Mouse (Mus musculus) hindbrain, embryonic 12.5 days (tissue): ENCODE measurements around the gene Specc1. TPM values are rescaled to one million over a fixed set of nuclear protein-coding genes. Genes with fewer than 3 reads are reported as not detected.
A peak's percentile ranks its signal among the peaks of the same experiment; 100 is the strongest.

Experiments
- ATAC-seq: fragments of 200-750 bp; cut with Nextera tagmentation; 2 replicates; pipeline ENCODE4 v1.8.0; 2017; ENCODE audit warnings: moderate TSS enrichment; ENCODE audit not compliant: low FRiP score
- H3K27ac ChIP-seq: fragments of 300-500 bp; sonication (generic); 2 replicates; pipeline ENCODE4 v1.5.1; 2016; ENCODE audit warnings: mild to moderate bottlenecking
- H3K27me3 ChIP-seq: fragments of 300-500 bp; sonication (generic); 2 replicates; pipeline ENCODE4 v1.6.1; 2016; ENCODE audit warnings: mild to moderate bottlenecking
- H3K36me3 ChIP-seq: fragments of 300-500 bp; sonication (generic); 2 replicates; pipeline ENCODE4 v1.6.1; 2016; ENCODE audit warnings: mild to moderate bottlenecking
- H3K4me1 ChIP-seq: fragments of 300-500 bp; sonication (generic); 2 replicates; pipeline ENCODE4 v1.6.1; 2016
- H3K4me2 ChIP-seq: fragments of 300-500 bp; sonication (generic); replicated peaks from 2 replicates; pipeline ENCODE4 v1.6.1; 2016; ENCODE audit warnings: mild to moderate bottlenecking
- H3K4me3 ChIP-seq: fragments of 300-500 bp; sonication (generic); 2 replicates; pipeline ENCODE4 v1.5.1; 2016; ENCODE audit warnings: mild to moderate bottlenecking
- H3K9ac ChIP-seq: fragments of 300-500 bp; sonication (generic); 2 replicates; pipeline ENCODE4 v1.6.1; 2016; ENCODE audit warnings: mild to moderate bottlenecking, moderate library complexity
- H3K9me3 ChIP-seq: fragments of 300-500 bp; sonication (generic); replicated peaks from 2 replicates; pipeline ENCODE4 v1.6.1; 2016; ENCODE audit warnings: mild to moderate bottlenecking
- WGBS: fragments of 180-500 bp; shearing (Covaris S2); methylation state at CpG from one replicate; pipeline ENCODE4 v1.1.7; 2016; 5-methylcytosine and 5-hydroxymethylcytosine counted together
- polyA plus RNA-seq: library from polyadenylated mRNA; unstranded; fragments of >200 nt; fragmentation: Nextera tagmentation; extraction: Ambion mirVana; gene quantifications from 2 replicates; pipeline ENCODE4 v1.2.1, GENCODE M21; 2016

The Specc1 gene
- polyA plus RNA-seq, 1 experiment from 2014 or later = 15.7 TPM

- ATAC-seq = no peak
- WGBS = 92% methylated on average over 10 of the region's 10 CpGs
- no peaks in the 10 kb centered on the region for H3K27me3 ChIP-seq
Observed at GRCm38 (mm10) chr11:62177395-62178113, 221.0 kb downstream of the Specc1 start.

DNA sequence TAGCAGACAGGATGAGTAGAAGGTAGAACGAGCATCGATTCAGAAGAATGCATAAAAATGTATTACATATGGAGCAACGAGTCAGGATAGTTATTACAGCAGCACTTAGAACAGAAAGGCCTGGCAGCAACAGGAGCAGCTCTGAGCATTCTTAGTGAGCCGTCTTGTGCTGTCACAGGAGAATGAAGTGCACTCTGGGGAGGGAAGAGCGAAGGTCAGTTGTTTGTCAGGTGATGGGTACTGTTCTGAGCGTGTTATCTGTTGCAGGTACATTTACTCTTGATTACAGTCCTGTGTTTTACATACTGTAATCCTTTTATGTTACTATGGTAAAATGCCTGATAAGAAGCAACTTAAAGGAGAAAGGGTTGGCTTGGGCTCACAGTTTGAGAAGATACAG lies 224.2 kb downstream of the Specc1 start:
- Histone ChIP-seq H3K4me3 (no peak overlapping the region), H3K36me3 (peaks cover 6% of the 10 kb centered on the region), H3K9ac (no peak overlapping the region), H3K4me2 (no peak overlapping the region), H3K4me1 (no peaks in the 10 kb centered on the region), H3K27me3 (no peaks in the 10 kb centered on the region), H3K9me3 (peaks cover 4% of the 10 kb centered on the region; the same call in 1 of the 2 replicates), H3K27ac (no peak overlapping the region)
- no peak for ATAC-seq
- 94% methylated on average over 6 of the region's 6 CpGs for WGBS

More at GRCm38 (mm10) chr11:62177395-62178113, 221.0 kb downstream of the Specc1 start:
- Histone ChIP-seq H3K27ac (no peak overlapping the region), H3K36me3 (peaks cover 6% of the 10 kb centered on the region), H3K4me1 (no peaks in the 10 kb centered on the region), H3K4me2 (no peak overlapping the region), H3K9me3 (peaks cover 4% of the 10 kb centered on the region; the same call in 1 of the 2 replicates), H3K4me3 (no peak overlapping the region), H3K9ac (no peak overlapping the region)

- H3K4me3 ChIP-seq = no peak overlapping the region
- no peak overlapping the region for H3K4me2 ChIP-seq
- no peak for ATAC-seq
- H3K4me1 ChIP-seq = no peaks in the 10 kb centered on the region
- H3K9me3 ChIP-seq = peaks cover 4% of the 10 kb centered on the region; the same call in 1 of the 2 replicates
- peaks cover 13% of the 10 kb centered on the region for H3K36me3 ChIP-seq
- H3K27me3 ChIP-seq = no peaks in the 10 kb centered on the region
- no peak overlapping the region for H3K9ac ChIP-seq
- no peak overlapping the region for H3K27ac ChIP-seq
- WGBS = 95% methylated on average over 4 of the region's 4 CpGs
Observed at GRCm38 (mm10) chr11:62184900-62185299, 228.3 kb downstream of the Specc1 start.

DNA sequence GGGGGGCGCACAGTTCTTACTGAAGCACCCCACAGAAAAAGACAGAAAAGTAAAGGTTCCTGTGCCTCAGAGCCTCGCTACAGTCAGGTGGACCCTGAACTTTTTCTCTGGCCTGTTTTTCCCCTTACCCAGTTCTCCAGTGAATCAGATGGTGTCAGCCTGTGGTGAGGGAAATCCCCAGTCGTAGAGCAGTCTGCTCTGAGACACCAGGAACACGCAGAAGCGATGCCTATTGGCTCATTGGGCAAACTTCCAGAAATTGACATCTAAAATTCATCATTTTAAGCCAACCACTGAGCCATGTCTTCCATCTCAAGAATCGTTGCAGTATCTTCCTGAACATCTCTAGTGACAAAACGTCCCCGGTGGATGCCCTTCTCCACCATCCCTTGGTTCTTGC lies 230.5 kb downstream of the Specc1 start:
- WGBS = 93% methylated on average over 8 of the region's 8 CpGs
- no peak overlapping the region for H3K4me3 ChIP-seq
- H3K9ac ChIP-seq = no peak overlapping the region
- H3K36me3 ChIP-seq = 0 out of 2 replicates have a peak, but pooled peaks cover 7% of the 10 kb centered on the region
- no peak for ATAC-seq
- H3K9me3 ChIP-seq = no peaks in the 10 kb centered on the region
- H3K4me1 ChIP-seq = no peaks in the 10 kb centered on the region
- no peak overlapping the region for H3K4me2 ChIP-seq
- H3K27ac ChIP-seq = no peak overlapping the region
- H3K27me3 ChIP-seq = no peaks in the 10 kb centered on the region

DNA sequence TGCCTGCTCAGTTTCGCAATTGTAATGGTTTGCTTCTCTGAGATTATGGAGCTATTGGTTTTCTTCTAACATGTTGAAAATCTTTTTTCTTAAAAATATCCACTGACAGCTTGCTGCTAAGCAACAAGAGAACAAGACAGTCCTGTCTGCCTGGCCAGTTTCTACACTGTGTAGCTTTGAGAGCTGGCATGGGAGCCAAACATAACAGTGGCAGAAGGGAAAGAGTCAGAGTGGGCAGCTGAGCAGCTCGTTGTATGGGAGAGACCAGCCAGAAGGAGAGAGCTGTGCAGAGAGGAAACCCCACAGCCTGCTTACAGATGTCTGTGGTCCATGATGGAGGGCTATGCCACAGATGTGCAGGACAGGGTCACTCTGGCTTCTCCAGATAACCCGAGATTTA lies 235.5 kb downstream of the Specc1 start:
- Histone ChIP-seq H3K36me3 (0 out of 2 replicates have a peak, but pooled peaks cover 6% of the 10 kb centered on the region), H3K27me3 (no peaks in the 10 kb centered on the region), H3K4me1 (no peaks in the 10 kb centered on the region), H3K27ac (no peak overlapping the region), H3K4me2 (no peak overlapping the region), H3K9me3 (no peaks in the 10 kb centered on the region), H3K9ac (no peak overlapping the region), H3K4me3 (no peak overlapping the region)
- 83% methylated on average over 3 of the region's 3 CpGs for WGBS
- ATAC-seq = no peak

DNA sequence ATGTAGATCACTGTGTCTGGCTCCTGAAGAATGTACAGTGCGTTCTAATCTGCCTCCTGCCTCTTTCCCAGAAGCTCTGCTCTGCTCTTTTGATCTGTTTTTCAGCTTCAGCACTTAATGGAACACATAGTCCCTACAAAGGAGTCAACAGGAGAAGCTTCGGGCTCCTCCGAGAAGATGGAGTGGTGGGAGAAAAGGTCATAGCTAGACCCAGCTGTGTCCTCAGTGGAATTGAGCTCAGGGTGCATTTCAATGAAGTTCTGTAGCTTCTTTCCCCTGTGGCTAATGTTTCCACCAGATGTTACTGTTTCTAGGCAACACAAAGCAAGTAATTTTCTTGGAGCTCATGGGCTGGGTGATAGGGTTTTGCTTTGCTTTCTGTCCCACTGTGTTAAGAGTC lies 236.6 kb downstream of the Specc1 start:
- no peak for ATAC-seq
- no peaks in the 10 kb centered on the region for H3K4me1 ChIP-seq

DNA sequence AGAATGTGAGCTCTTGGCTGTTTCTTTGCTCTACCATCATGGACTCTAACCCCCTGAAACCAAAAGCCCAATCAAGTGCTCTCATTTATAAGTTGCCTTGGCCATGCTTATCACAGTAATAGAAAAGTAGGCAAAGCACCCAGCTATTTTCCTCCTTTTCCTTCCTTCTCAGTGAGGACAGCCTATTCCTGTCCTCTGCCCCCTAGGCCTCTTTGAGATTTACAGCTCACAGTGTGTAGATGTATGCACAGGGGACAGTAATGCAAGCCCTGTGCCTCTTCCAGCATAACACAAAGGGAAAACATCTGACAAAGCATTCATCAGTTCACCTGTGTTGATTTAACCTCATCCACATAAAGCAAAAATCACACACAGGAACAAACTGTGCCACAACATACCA lies 237.7 kb downstream of the Specc1 start:
- Histone ChIP-seq H3K9ac (no peak overlapping the region), H3K27me3 (no peaks in the 10 kb centered on the region), H3K4me2 (no peak overlapping the region), H3K4me3 (no peak overlapping the region), H3K4me1 (no peaks in the 10 kb centered on the region), H3K27ac (no peak overlapping the region), H3K36me3 (no peaks in the 10 kb centered on the region), H3K9me3 (no peaks in the 10 kb centered on the region)
- ATAC-seq = no peak

More for the DNA sequence above, 236.6 kb downstream of the Specc1 start:
- Histone ChIP-seq H3K4me2 (no peak overlapping the region), H3K9ac (no peak overlapping the region), H3K4me3 (no peak overlapping the region), H3K9me3 (no peaks in the 10 kb centered on the region), H3K27me3 (no peaks in the 10 kb centered on the region), H3K36me3 (no peaks in the 10 kb centered on the region), H3K27ac (no peak overlapping the region)
- 75% methylated on average over 3 of the region's 3 CpGs for WGBS

- Histone ChIP-seq H3K27ac (no peak overlapping the region), H3K4me1 (no peaks in the 10 kb centered on the region), H3K9ac (no peak overlapping the region), H3K9me3 (no peaks in the 10 kb centered on the region), H3K36me3 (no peaks in the 10 kb centered on the region), H3K27me3 (no peaks in the 10 kb centered on the region), H3K4me2 (no peak overlapping the region), H3K4me3 (no peak overlapping the region)
- WGBS = 90% methylated on average over 5 of the region's 5 CpGs
- no peak for ATAC-seq
Observed at GRCm38 (mm10) chr11:62200901-62201512, 244.4 kb downstream of the Specc1 start.

GRCm38 (mm10) chr11:62202645-62203044 lies 246.1 kb downstream of the Specc1 start:
- Histone ChIP-seq H3K9ac (no peak overlapping the region), H3K4me2 (no peak overlapping the region), H3K27ac (no peak overlapping the region), H3K36me3 (0 out of 2 replicates have a peak, but pooled peaks cover 3% of the 10 kb centered on the region), H3K4me3 (no peak overlapping the region), H3K4me1 (no peaks in the 10 kb centered on the region), H3K9me3 (no peaks in the 10 kb centered on the region), H3K27me3 (no peaks in the 10 kb centered on the region)
- 86% methylated on average over 1 of the region's 1 CpGs for WGBS
- no peak for ATAC-seq

DNA sequence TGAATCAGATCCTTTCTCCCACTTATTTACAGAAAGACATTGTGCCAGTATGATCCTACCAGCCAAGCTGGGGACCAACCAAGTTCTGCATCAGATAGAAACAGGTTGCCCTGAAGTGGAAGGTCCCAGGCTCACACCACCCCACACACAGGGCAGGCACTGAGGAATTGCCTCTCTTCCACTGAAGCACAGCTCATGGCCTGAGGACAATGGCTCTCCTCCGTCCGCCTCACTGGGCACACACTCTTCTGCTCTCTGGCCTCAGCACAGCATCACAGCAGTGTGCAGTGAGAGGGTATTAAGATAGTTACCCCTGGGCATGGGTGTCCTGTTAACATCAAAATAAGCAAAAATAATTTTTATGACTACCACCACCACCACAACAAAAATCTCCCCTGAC lies 252.5 kb downstream of the Specc1 start:
- H3K4me1 ChIP-seq = no peaks in the 10 kb centered on the region
- no peak overlapping the region for H3K27ac ChIP-seq
- no peaks in the 10 kb centered on the region for H3K27me3 ChIP-seq
- H3K9me3 ChIP-seq = no peaks in the 10 kb centered on the region
- no peak for ATAC-seq
- no peak overlapping the region for H3K9ac ChIP-seq
- WGBS = 57% methylated on average over 2 of the region's 2 CpGs
- H3K4me3 ChIP-seq = no peak overlapping the region
- peaks cover 3% of the 10 kb centered on the region; the same call in 1 of the 2 replicates for H3K36me3 ChIP-seq
- no peak overlapping the region for H3K4me2 ChIP-seq

DNA sequence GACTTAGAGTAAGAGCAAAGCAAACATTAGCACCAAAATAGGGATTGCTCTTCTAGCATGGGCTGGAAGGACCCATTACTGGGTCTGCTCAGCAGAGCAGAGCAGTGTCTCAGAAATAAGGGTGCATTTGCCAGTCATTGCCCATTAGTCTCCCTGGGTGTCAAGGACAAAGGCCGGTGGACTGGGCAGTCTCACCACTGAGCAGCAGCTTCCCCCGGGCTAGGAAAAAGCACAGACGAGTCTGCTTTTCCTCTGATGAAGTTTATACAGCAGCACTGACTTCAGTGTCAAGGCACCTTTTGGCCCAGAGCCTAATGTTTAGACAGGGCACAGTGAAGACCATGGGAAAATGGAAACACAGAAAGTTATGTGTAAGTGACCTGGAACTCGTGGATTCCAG lies 253.3 kb downstream of the Specc1 start:
- 72% methylated on average over 4 of the region's 4 CpGs for WGBS
- H3K4me3 ChIP-seq = no peak overlapping the region
- H3K27me3 ChIP-seq = no peaks in the 10 kb centered on the region
- H3K36me3 ChIP-seq = peaks cover 3% of the 10 kb centered on the region; the same call in 1 of the 2 replicates
- no peaks in the 10 kb centered on the region for H3K4me1 ChIP-seq
- H3K4me2 ChIP-seq = no peak overlapping the region
- no peak for ATAC-seq
- H3K9ac ChIP-seq = no peak overlapping the region
- H3K27ac ChIP-seq = peak overlapping the region; percentile 12; the same call in 1 of the 2 replicates
- no peaks in the 10 kb centered on the region for H3K9me3 ChIP-seq

GRCm38 (mm10) chr11:62213384-62213989 lies 256.9 kb downstream of the Specc1 start:
- Histone ChIP-seq H3K4me2 (no peak overlapping the region), H3K9me3 (no peaks in the 10 kb centered on the region), H3K4me1 (no peaks in the 10 kb centered on the region), H3K27ac (no peak overlapping the region), H3K36me3 (no peaks in the 10 kb centered on the region; the same call in 1 of the 2 replicates), H3K27me3 (no peaks in the 10 kb centered on the region), H3K4me3 (no peak overlapping the region), H3K9ac (no peak overlapping the region)
- 94% methylated on average over 12 of the region's 12 CpGs for WGBS
- no peak for ATAC-seq
